Mouse (Mus musculus): ENCODE measurements at regions not wholly inside any gene's neighbourhood (a gene's known extent, or its start where the extent isn't known, plus 50 kb on each side); places are given as distances from the start of the nearest gene placed in this dataset.
A peak's percentile ranks its signal among the peaks of the same experiment; 100 is the strongest.
"Not testable (repeated sequence)": the region's sequence is repeated elsewhere in the genome, so short reads cannot be mapped to it uniquely, and the experiment has no call there.

GRCm38 (mm10) chr8:26608588-26608987 lies 368.5 kb upstream of the Zfp703 start:
- DNase-seq, result no peak

- DNase-seq, result no peak
Measured at GRCm38 (mm10) chr8:26612153-26612552, 365.0 kb upstream of the Zfp703 start.

GRCm38 (mm10) chr8:26622311-26623052 lies 354.6 kb upstream of the Zfp703 start:
- DNase-seq, result peak; percentile 31 to 53

GRCm38 (mm10) chr8:26626186-26626585 lies 350.9 kb upstream of the Zfp703 start:
- peak; percentile 12 to 36 for DNase-seq

- peak; percentile 22 to 46 for DNase-seq
Measured at GRCm38 (mm10) chr8:26626651-26627077, 350.5 kb upstream of the Zfp703 start.

GRCm38 (mm10) chr8:26627191-26627891 lies 349.8 kb upstream of the Zfp703 start:
- DNase-seq, result peak; percentile 41 to 61

- DNase-seq, result no peak
Measured at GRCm38 (mm10) chr8:26630544-26630943, 346.6 kb upstream of the Zfp703 start.

- DNase-seq, result no peak
Measured at GRCm38 (mm10) chr8:26635701-26636100, 341.4 kb upstream of the Zfp703 start.

GRCm38 (mm10) chr8:26645375-26645774 lies 331.8 kb upstream of the Zfp703 start:
- DNase-seq, result not testable (repeated sequence)

- no peak for DNase-seq
Measured at GRCm38 (mm10) chr8:26650287-26650686, 326.8 kb upstream of the Zfp703 start.

GRCm38 (mm10) chr8:26655897-26656296 lies 321.2 kb upstream of the Zfp703 start:
- no peak for DNase-seq

GRCm38 (mm10) chr8:26656310-26657075 lies 320.6 kb upstream of the Zfp703 start:
- DNase-seq, result no peak

GRCm38 (mm10) chr8:26659381-26659780 lies 317.7 kb upstream of the Zfp703 start:
- peak; percentile 35 to 45 for DNase-seq

- DNase-seq, result no peak
Measured at GRCm38 (mm10) chr8:26669541-26669940, 307.6 kb upstream of the Zfp703 start.

- peak in 1 of 2 experiments; percentile 25 for DNase-seq
Measured at GRCm38 (mm10) chr8:26672486-26673395, 304.4 kb upstream of the Zfp703 start.

GRCm38 (mm10) chr8:26677584-26678138 lies 299.5 kb upstream of the Zfp703 start:
- DNase-seq, result no peak

GRCm38 (mm10) chr8:26680891-26681381 lies 296.2 kb upstream of the Zfp703 start:
- DNase-seq, result no peak

- DNase-seq, result peak; percentile 71 to 72
Measured at GRCm38 (mm10) chr8:26687146-26687545, 290.0 kb upstream of the Zfp703 start.

- no peak for DNase-seq
Measured at GRCm38 (mm10) chr8:26688035-26688434, 289.1 kb upstream of the Zfp703 start.

- DNase-seq, result no peak
Measured at GRCm38 (mm10) chr8:26688745-26689478, 288.2 kb upstream of the Zfp703 start.

All from kidney, postnatal 4 days (tissue).